Mouse (Mus musculus) E14TG2a.4 (cell line): ENCODE results near the gene Ebf1.

Experiments
- H3K27me3 ChIP-seq: 2 replicates; pipeline ENCODE4 v1.6.1; 2014; ENCODE audit warnings: low read length, control low read depth; ENCODE audit not compliant: insufficient read depth
- H3K36me3 ChIP-seq: 2 replicates; pipeline ENCODE4 v1.6.1; 2014; ENCODE audit warnings: low read length, control low read depth; ENCODE audit not compliant: insufficient read depth
- H3K4me1 ChIP-seq: replicated peaks from 2 replicates; pipeline ENCODE4 v1.6.1; 2014; ENCODE audit warnings: low read depth, low read length, control low read depth
- H3K4me3 ChIP-seq: replicated peaks from 2 replicates; pipeline ENCODE4 v1.5.1; 2014; ENCODE audit warnings: mild to moderate bottlenecking, low read length
- H3K9me3 ChIP-seq: 2 replicates; pipeline ENCODE4 v1.6.1; 2014; ENCODE audit warnings: low read length, control low read depth
- CTCF ChIP-seq: conservative IDR thresholded peaks from 2 replicates; pipeline ENCODE4 v1.5.1; 2014; ENCODE audit warnings: low read length
- NANOG ChIP-seq: IDR thresholded peaks from 2 replicates; pipeline ENCODE4 v1.6.1; 2014; ENCODE audit warnings: borderline replicate concordance, low read length, mixed read lengths
- POU5F1 ChIP-seq: IDR thresholded peaks from 2 replicates; pipeline ENCODE4 v1.6.1; 2014; ENCODE audit warnings: low read length, borderline replicate concordance

The Ebf1 gene

GRCm38 (mm10) chr11:44911765-44912164 is 294.6 kb downstream of the Ebf1 start:
- Histone ChIP-seq H3K27me3 (0 out of 2 replicates have a peak, but pooled peaks cover 7% of the 10 kb centered on the region), H3K4me1 (no peaks in the 10 kb centered on the region), H3K4me3 (no peak overlapping the region), H3K9me3 (no peaks in the 10 kb centered on the region), H3K36me3 (no peaks in the 10 kb centered on the region)
- TF ChIP-seq POU5F1 (no peak), CTCF (no peak), NANOG (no peak)

DNA sequence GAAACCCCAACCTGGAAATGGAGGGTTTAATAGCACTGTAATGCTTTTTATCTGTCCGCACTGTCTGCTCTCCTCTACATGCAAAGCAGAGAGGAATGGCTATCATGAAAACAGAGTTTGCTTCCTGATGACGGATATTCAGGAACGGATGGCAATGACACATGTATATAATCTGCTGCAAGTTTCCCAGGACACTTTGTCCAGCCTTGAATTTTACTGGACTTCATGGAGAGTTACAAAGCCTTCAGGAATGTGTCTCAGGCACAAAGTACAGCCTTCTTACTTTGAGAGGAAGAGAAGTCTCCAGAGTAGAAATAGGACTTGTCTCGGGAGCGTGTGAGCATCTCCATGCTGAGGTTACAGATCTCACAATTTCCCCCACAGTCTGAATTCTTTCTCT is 296.7 kb downstream of the Ebf1 start:
- no peaks in the 10 kb centered on the region for H3K9me3 ChIP-seq
- H3K27me3 ChIP-seq, result 0 out of 2 replicates have a peak, but pooled peaks cover 7% of the 10 kb centered on the region
- H3K36me3 ChIP-seq, result no peaks in the 10 kb centered on the region
- H3K4me1 ChIP-seq, result no peaks in the 10 kb centered on the region
- no peak for TF ChIP-seq CTCF
- TF ChIP-seq NANOG, result no peak
- no peak for TF ChIP-seq POU5F1
- no peak overlapping the region for H3K4me3 ChIP-seq

DNA sequence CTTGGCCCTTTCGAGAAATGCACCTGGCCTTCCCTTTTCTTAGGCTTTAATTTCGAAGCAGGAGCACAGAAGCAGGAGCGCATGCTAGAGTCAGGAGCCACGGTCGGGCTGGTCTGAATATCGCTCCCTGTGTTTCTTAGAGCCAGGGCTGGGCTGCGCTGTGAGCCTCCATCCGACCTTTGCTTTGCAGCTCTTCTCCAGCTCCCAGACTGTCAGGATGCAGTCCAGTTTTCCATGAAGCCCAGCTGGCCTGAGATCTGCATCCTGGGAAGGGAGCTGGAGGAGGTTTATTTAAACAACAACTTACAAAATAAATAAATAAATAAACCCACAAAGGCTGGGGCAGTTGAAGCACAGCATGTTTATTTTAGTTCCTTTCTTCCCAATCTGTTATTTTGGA is 299.9 kb downstream of the Ebf1 start:
- H3K4me3 ChIP-seq, result no peak overlapping the region
- H3K27me3 ChIP-seq, result 0 out of 2 replicates have a peak, but pooled peaks cover 7% of the 10 kb centered on the region
- no peaks in the 10 kb centered on the region for H3K9me3 ChIP-seq
- no peaks in the 10 kb centered on the region for H3K4me1 ChIP-seq
- H3K36me3 ChIP-seq, result no peaks in the 10 kb centered on the region
- TF ChIP-seq NANOG (no peak), POU5F1 (no peak), CTCF (no peak)

- Histone ChIP-seq H3K9me3 (no peaks in the 10 kb centered on the region), H3K4me3 (no peak overlapping the region), H3K4me1 (no peaks in the 10 kb centered on the region), H3K27me3 (no peaks in the 10 kb centered on the region), H3K36me3 (no peaks in the 10 kb centered on the region)
- TF ChIP-seq NANOG, result no peak
- TF ChIP-seq CTCF, result no peak
- TF ChIP-seq POU5F1, result no peak
These were observed 306.0 kb downstream of the Ebf1 start for GRCm38 (mm10) chr11:44923138-44923537.

GRCm38 (mm10) chr11:44923868-44924508 is 306.9 kb downstream of the Ebf1 start:
- Histone ChIP-seq H3K4me1 (no peaks in the 10 kb centered on the region), H3K27me3 (no peaks in the 10 kb centered on the region), H3K9me3 (no peaks in the 10 kb centered on the region), H3K36me3 (no peaks in the 10 kb centered on the region), H3K4me3 (no peak overlapping the region)
- TF ChIP-seq POU5F1 (no peak), NANOG (no peak), CTCF (no peak)

- Histone ChIP-seq H3K27me3 (no peaks in the 10 kb centered on the region), H3K4me1 (no peaks in the 10 kb centered on the region), H3K36me3 (no peaks in the 10 kb centered on the region), H3K9me3 (no peaks in the 10 kb centered on the region), H3K4me3 (no peak overlapping the region)
- TF ChIP-seq POU5F1 (no peak), CTCF (no peak), NANOG (no peak)
These were observed 307.8 kb downstream of the Ebf1 start for GRCm38 (mm10) chr11:44924896-44925295.

GRCm38 (mm10) chr11:44925806-44926525 is 308.8 kb downstream of the Ebf1 start:
- Histone ChIP-seq H3K4me3 (no peak overlapping the region), H3K36me3 (no peaks in the 10 kb centered on the region), H3K4me1 (no peaks in the 10 kb centered on the region), H3K27me3 (no peaks in the 10 kb centered on the region), H3K9me3 (no peaks in the 10 kb centered on the region)
- no peak for TF ChIP-seq NANOG
- TF ChIP-seq POU5F1, result no peak
- TF ChIP-seq CTCF, result no peak

- Histone ChIP-seq H3K36me3 (no peaks in the 10 kb centered on the region), H3K4me3 (no peak overlapping the region), H3K27me3 (no peaks in the 10 kb centered on the region), H3K4me1 (no peaks in the 10 kb centered on the region), H3K9me3 (no peaks in the 10 kb centered on the region)
- TF ChIP-seq NANOG, result no peak
These were observed 311.3 kb downstream of the Ebf1 start for GRCm38 (mm10) chr11:44928403-44928802.
